Mouse (Mus musculus) G1E (cell line): Measurements from ENCODE around the gene Defb35.

ENCODE experiments used
- CTCF ChIP-seq: IDR thresholded peaks from 2 replicates; pipeline ENCODE4 v1.5.1; 2012; ENCODE audit warnings: low read depth, low read length, inconsistent platforms, mixed read lengths
- GATA2 ChIP-seq: IDR thresholded peaks from 2 replicates; pipeline ENCODE4 v1.6.1; 2012; ENCODE audit warnings: low read depth, low read length, inconsistent platforms, borderline replicate concordance
- POLR2AphosphoS5 ChIP-seq: IDR thresholded peaks from 2 replicates; pipeline ENCODE4 v1.6.1; 2012; ENCODE audit warnings: low read depth, low read length, inconsistent platforms; ENCODE audit not compliant: insufficient replicate concordance
- TAL1 ChIP-seq: conservative IDR thresholded peaks from 2 replicates; pipeline ENCODE4 v1.6.1; 2012; ENCODE audit warnings: low read depth, low read length, inconsistent platforms, mixed read lengths

DNA sequence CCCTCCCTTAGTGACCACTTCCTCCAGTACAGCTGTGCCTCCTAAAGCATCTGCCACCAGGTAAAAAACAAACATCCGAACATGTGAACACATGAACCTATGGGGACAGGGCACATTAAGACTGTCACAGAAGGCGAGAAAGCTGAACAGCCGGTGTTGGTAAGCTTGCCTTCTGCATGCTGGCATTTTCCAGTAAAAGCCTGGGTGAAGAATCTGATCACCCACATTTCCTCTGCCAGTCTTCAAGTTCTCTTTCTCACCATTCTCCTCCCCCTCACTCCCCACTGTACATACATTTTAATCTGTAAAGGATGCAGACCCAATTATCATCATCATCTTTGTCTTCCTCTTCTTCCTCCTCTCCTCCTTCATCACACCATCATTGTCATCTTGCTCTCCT, 22.5 kb upstream of the Defb35 start:
- no peak for TF ChIP-seq CTCF
- no peak for TF ChIP-seq TAL1
- TF ChIP-seq GATA2: no peak
- TF ChIP-seq POLR2AphosphoS5: no peak
